Mouse (Mus musculus) kidney, embryonic 16.5 days (tissue): Measurements from ENCODE around the gene Rab20. TPM values are rescaled to one million over a fixed set of nuclear protein-coding genes. Genes with fewer than 3 reads are reported as not detected.

Experiments
- polyA plus RNA-seq: library from polyadenylated mRNA; unstranded; fragments of >200 nt; fragmentation: Nextera tagmentation; extraction: Ambion mirVana; gene quantifications from 2 replicates; pipeline ENCODE4 v1.2.1, GENCODE M21; 2015

The Rab20 gene
- polyA plus RNA-seq, 1 experiment from 2014 or later: 37.3 TPM

Other genes starting within 250 kb of the Rab20 start
- gene Col4a2, start 165.9 kb downstream of the Rab20 start, polyA plus RNA-seq: 121 and 126 TPM in 2 replicates
- 382 and 440 TPM in 2 replicates for gene Col4a1, start 165.9 kb downstream of the Rab20 start, polyA plus RNA-seq
- 125 and 132 TPM in 2 replicates for gene Naxd, start 18.8 kb upstream of the Rab20 start, polyA plus RNA-seq
- 27.0 and 27.3 TPM in 2 replicates for gene Cars2, start 72.1 kb upstream of the Rab20 start, polyA plus RNA-seq
- 34.0 and 37.9 TPM in 2 replicates for gene Ing1, start 76.9 kb upstream of the Rab20 start, polyA plus RNA-seq
- 108 and 112 TPM in 2 replicates for gene Ankrd10, start 157.0 kb upstream of the Rab20 start, polyA plus RNA-seq
- 0.26 TPM in 1 of 2 replicates, not detected in the other for gene 1700016D06Rik, start 222.4 kb upstream of the Rab20 start, polyA plus RNA-seq
- gene Arhgef7, start 249.0 kb upstream of the Rab20 start, polyA plus RNA-seq: 43.3 and 46.2 TPM in 2 replicates